Comparison of ENCODE assay signal across 1 mouse cellular context in the genomic region with DNA sequence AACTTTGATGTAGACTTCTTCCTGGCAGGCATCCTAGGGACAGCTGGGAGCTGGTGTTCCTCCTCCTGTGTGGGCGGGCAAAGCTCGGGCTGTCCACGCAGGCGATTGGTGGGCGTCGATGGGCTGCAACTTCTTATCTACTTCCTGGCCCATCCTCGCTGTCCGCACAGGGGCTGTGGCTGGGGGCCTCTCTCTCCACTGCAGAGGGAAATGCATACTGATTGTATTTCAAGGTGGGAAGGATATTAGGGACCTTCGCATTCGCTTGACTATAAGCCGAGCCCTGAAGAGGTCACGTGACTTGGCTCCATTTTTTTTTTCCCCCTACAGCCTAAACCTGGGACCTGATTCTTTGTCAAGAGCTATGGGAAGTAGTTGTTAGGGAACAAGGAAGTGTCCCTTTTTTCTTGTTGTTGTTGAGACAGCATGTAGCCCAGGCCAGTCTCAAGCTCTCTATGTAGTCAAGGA.
A peak's percentile ranks its signal among the peaks of the same experiment; 100 is the strongest.
TF ChIP-seq lines count a peak whose summit lies in the region.

No protein-coding gene starts in this region.

TF ChIP-seq in MEL, 35 proteins besides CTCF, POLR2A, EP300 and RAD21 (continued from another document):
- TF ChIP-seq TCF12 (IDR thresholded peaks at IDR 0.05; ENCODE audit: low read depth, low read length): no peak
- TF ChIP-seq RCOR1 (IDR thresholded peaks at IDR 0.05; ENCODE audit: low read depth, low read length): no peak; the same call in 1 of the 2 replicates
- TF ChIP-seq ELF1 (IDR thresholded peaks at IDR 0.05; ENCODE audit: low read depth, low read length): peak; percentile 75
TF ChIP-seq in MEL: peak in this region for 12.
